In genomic region chr7:129524369-129524915, GRCm38 (mm10) we compare ENCODE assay signal across 24 mouse cellular contexts.
"Had no signal": no experiment of that assay in that cellular context is flagged by ENCODE, and none has a peak within 500 bp of the region (broad histone marks: within the 10 kb centered on the region; RNA-seq: fewer than 3 reads in every experiment).

No protein-coding gene starts in this region.

- H3K27ac ChIP-seq: gastrocnemius, adult 2 months; heart, adult 2 months; heart, embryonic 13.5 days; hindbrain, embryonic 10.5 days; hindbrain, embryonic 12.5 days; hindbrain, embryonic 14.5 days; intestine, embryonic 15.5 days; layer of hippocampus, adult 2 months; left cerebral cortex, adult 2 months; limb, embryonic 10.5 days; limb, embryonic 12.5 days; liver, embryonic 15.5 days had no signal

- H3K4me3 ChIP-seq: gastrocnemius, adult 2 months; heart, adult 2 months; heart, embryonic 13.5 days; hindbrain, embryonic 10.5 days; hindbrain, embryonic 12.5 days; intestine, embryonic 15.5 days; layer of hippocampus, adult 2 months; left cerebral cortex, adult 2 months; limb, embryonic 10.5 days; limb, embryonic 12.5 days; liver, embryonic 15.5 days had no signal

- H3K4me1 ChIP-seq: heart, embryonic 13.5 days; hindbrain, embryonic 10.5 days; hindbrain, embryonic 12.5 days; intestine, embryonic 15.5 days; limb, embryonic 10.5 days; limb, embryonic 12.5 days; liver, embryonic 15.5 days had no signal

- ATAC-seq: forebrain, embryonic 16.5 days; hindbrain, embryonic 16.5 days; inflammation-experienced regulatory T-cells, adult 6 months; intestine, embryonic 15.5 days; intestine, postnatal 0 days had no signal

- H3K9ac ChIP-seq: heart, embryonic 13.5 days; hindbrain, embryonic 12.5 days; hindbrain, embryonic 14.5 days; intestine, embryonic 15.5 days; limb, embryonic 12.5 days; liver, embryonic 15.5 days had no signal

- H3K9me3 ChIP-seq: hindbrain, embryonic 12.5 days; intestine, embryonic 15.5 days; limb, embryonic 10.5 days; liver, embryonic 15.5 days had no signal

- H3K36me3 ChIP-seq: heart, embryonic 13.5 days; hindbrain, embryonic 10.5 days; hindbrain, embryonic 12.5 days; intestine, embryonic 15.5 days; limb, embryonic 10.5 days; limb, embryonic 12.5 days; liver, embryonic 15.5 days had no signal

- DNase-seq: gastrocnemius, adult 2 months; gastrocnemius, postnatal 10 days; gastrocnemius, postnatal 25 days; heart, adult 2 months; heart, postnatal 4 days; kidney, adult 18-20 months; kidney, adult 8-10 months; kidney, postnatal 10 days; kidney, postnatal 25 days; kidney, postnatal 4 days had no signal

- H3K27me3 ChIP-seq: heart, embryonic 13.5 days; hindbrain, embryonic 12.5 days; intestine, embryonic 15.5 days; limb, embryonic 12.5 days; liver, embryonic 15.5 days had no signal

- H3K4me2 ChIP-seq: heart, embryonic 13.5 days; hindbrain, embryonic 12.5 days; hindbrain, embryonic 14.5 days; intestine, embryonic 15.5 days; limb, embryonic 12.5 days; liver, embryonic 15.5 days had no signal
